23 mouse cellular contexts compared by ENCODE assay signal in genomic region chr1:166923713-166923975, GRCm38 (mm10).
A peak's percentile ranks its signal among the peaks of the same experiment; 100 is the strongest.
DNase-seq lines count a peak whose midpoint lies in the region; ATAC-seq and TF ChIP-seq lines count a peak whose summit lies in the region.
"Had no signal": no experiment of that assay in that cellular context is flagged by ENCODE, and none has a peak within 500 bp of the region (broad histone marks: within the 10 kb centered on the region; RNA-seq: fewer than 3 reads in every experiment).

No protein-coding gene starts in this region.

- H3K36me3 ChIP-seq in hindbrain, embryonic 14.5 days (replicated peaks; ENCODE audit: control insufficient read depth, insufficient read depth), result no peaks in the 10 kb centered on the region
- no peaks in the 10 kb centered on the region for H3K36me3 ChIP-seq in hindbrain, embryonic 10.5 days
- no peaks in the 10 kb centered on the region for H3K36me3 ChIP-seq in midbrain, embryonic 15.5 days (replicated peaks)
- no peaks in the 10 kb centered on the region for H3K36me3 ChIP-seq in midbrain, postnatal 0 days (ENCODE audit: insufficient read depth, low read length)
- no peaks in the 10 kb centered on the region for H3K36me3 ChIP-seq in neural tube, embryonic 13.5 days
- H3K36me3 ChIP-seq: embryonic facial prominence, embryonic 15.5 days; forebrain, embryonic 10.5 days; heart, embryonic 15.5 days; intestine, embryonic 15.5 days had no signal

- WGBS in hindbrain, embryonic 14.5 days, result 37% methylated on average over 3 of the region's 3 CpGs
- WGBS in hindbrain, embryonic 10.5 days, result 79% methylated on average over 3 of the region's 3 CpGs
- WGBS in midbrain, embryonic 15.5 days, result 51% methylated on average over 3 of the region's 3 CpGs
- 37% methylated on average over 3 of the region's 3 CpGs for WGBS in midbrain, postnatal 0 days
- 33% methylated on average over 3 of the region's 3 CpGs for WGBS in neural tube, embryonic 13.5 days

- H3K27me3 ChIP-seq in hindbrain, embryonic 14.5 days (ENCODE audit: control insufficient read depth, insufficient read depth, low read length), result no peaks in the 10 kb centered on the region
- H3K27me3 ChIP-seq in hindbrain, embryonic 10.5 days (ENCODE audit: insufficient read depth, poor library complexity, severe bottlenecking), result no peaks in the 10 kb centered on the region
- no peaks in the 10 kb centered on the region for H3K27me3 ChIP-seq in midbrain, embryonic 15.5 days (replicated peaks)
- H3K27me3 ChIP-seq in midbrain, postnatal 0 days (ENCODE audit: insufficient read depth, low read length), result no peaks in the 10 kb centered on the region
- H3K27me3 ChIP-seq in neural tube, embryonic 13.5 days, result no peaks in the 10 kb centered on the region
- H3K27me3 ChIP-seq: embryonic facial prominence, embryonic 15.5 days; heart, embryonic 15.5 days; intestine, embryonic 15.5 days had no signal

- intact Hi-C loops in gastrocnemius, postnatal 36 days (cut with DNase I), result no loop called here

- H3K9me3 ChIP-seq in hindbrain, embryonic 14.5 days (ENCODE audit: control insufficient read depth, low read length), result no peaks in the 10 kb centered on the region
- H3K9me3 ChIP-seq in hindbrain, embryonic 10.5 days, result no peaks in the 10 kb centered on the region
- H3K9me3 ChIP-seq in midbrain, embryonic 15.5 days, result no peaks in the 10 kb centered on the region
- no peaks in the 10 kb centered on the region for H3K9me3 ChIP-seq in midbrain, postnatal 0 days (ENCODE audit: low read length)
- H3K9me3 ChIP-seq in neural tube, embryonic 13.5 days, result no peaks in the 10 kb centered on the region
- H3K9me3 ChIP-seq: embryonic facial prominence, embryonic 15.5 days; forebrain, embryonic 10.5 days; heart, embryonic 15.5 days; intestine, embryonic 15.5 days had no signal

- H3K9ac ChIP-seq in hindbrain, embryonic 14.5 days, result no peak overlapping the region
- H3K9ac ChIP-seq in midbrain, embryonic 15.5 days, result no peak overlapping the region
- H3K9ac ChIP-seq in midbrain, postnatal 0 days (replicated peaks; ENCODE audit: low read length, poor library complexity, severe bottlenecking), result no peak overlapping the region
- no peak overlapping the region for H3K9ac ChIP-seq in neural tube, embryonic 13.5 days
- H3K9ac ChIP-seq: embryonic facial prominence, embryonic 15.5 days; heart, embryonic 15.5 days; intestine, embryonic 15.5 days had no signal

- H3K27ac ChIP-seq in hindbrain, embryonic 14.5 days, result peak overlapping the region; percentile 72; the same call in 1 of the 2 replicates
- no peak overlapping the region for H3K27ac ChIP-seq in hindbrain, embryonic 10.5 days
- H3K27ac ChIP-seq in midbrain, embryonic 15.5 days, result peak overlapping the region; percentile 15; the same call in 1 of the 2 replicates
- H3K27ac ChIP-seq in midbrain, postnatal 0 days (ENCODE audit: low read depth, low read length), result no peak overlapping the region
- H3K27ac ChIP-seq in neural tube, embryonic 13.5 days (replicated peaks), result peak overlapping the region; percentile 82
- H3K27ac ChIP-seq: embryonic facial prominence, embryonic 15.5 days; forebrain, embryonic 10.5 days; gastrocnemius, adult 2 months; heart, embryonic 15.5 days; intestine, embryonic 15.5 days had no signal

- TF ChIP-seq CTCF in midbrain, postnatal 0 days (IDR thresholded peaks at IDR 0.05), result no peak

- H3K4me2 ChIP-seq in hindbrain, embryonic 14.5 days (replicated peaks), result peak overlapping the region; percentile 41
- peak overlapping the region; percentile 26; the same call in 1 of the 2 replicates for H3K4me2 ChIP-seq in midbrain, embryonic 15.5 days
- H3K4me2 ChIP-seq in midbrain, postnatal 0 days (ENCODE audit: low read depth, low read length, poor library complexity, severe bottlenecking), result no peak overlapping the region
- H3K4me2 ChIP-seq in neural tube, embryonic 13.5 days, result peak overlapping the region; percentile 44
- H3K4me2 ChIP-seq: embryonic facial prominence, embryonic 15.5 days; heart, embryonic 11.5 days; heart, embryonic 15.5 days; intestine, embryonic 15.5 days had no signal

- H3K4me3 ChIP-seq in hindbrain, embryonic 14.5 days (replicated peaks; ENCODE audit: low read length), result no peak overlapping the region
- H3K4me3 ChIP-seq in hindbrain, embryonic 10.5 days, result no peak overlapping the region
- no peak overlapping the region for H3K4me3 ChIP-seq in midbrain, embryonic 15.5 days
- no peak overlapping the region for H3K4me3 ChIP-seq in midbrain, postnatal 0 days (ENCODE audit: low read depth, low read length)
- H3K4me3 ChIP-seq in neural tube, embryonic 13.5 days, result no peak overlapping the region
- H3K4me3 ChIP-seq: embryonic facial prominence, embryonic 15.5 days; erythroblast, embryonic 14.5 days; forebrain, embryonic 10.5 days; heart, embryonic 15.5 days; intestine, embryonic 15.5 days had no signal

- H3K4me1 ChIP-seq in hindbrain, embryonic 14.5 days (replicated peaks; ENCODE audit: control insufficient read depth, insufficient read depth, low read length), result peaks cover 13% of the 10 kb centered on the region
- peaks cover 16% of the 10 kb centered on the region for H3K4me1 ChIP-seq in hindbrain, embryonic 10.5 days (replicated peaks)
- peaks cover 18% of the 10 kb centered on the region for H3K4me1 ChIP-seq in midbrain, embryonic 15.5 days
- H3K4me1 ChIP-seq in midbrain, postnatal 0 days (ENCODE audit: insufficient read depth, low read length), result peaks cover 4% of the 10 kb centered on the region; the same call in 1 of the 2 replicates
- H3K4me1 ChIP-seq in neural tube, embryonic 13.5 days (replicated peaks), result peaks cover 32% of the 10 kb centered on the region
- H3K4me1 ChIP-seq: embryonic facial prominence, embryonic 15.5 days; heart, embryonic 15.5 days; intestine, embryonic 15.5 days had no signal

- no peak for DNase-seq in hindbrain, embryonic 14.5 days (ENCODE audit: low spot score)
- DNase-seq in hindbrain, embryonic 10.5 days (ENCODE audit: low spot score), result no peak
- DNase-seq in midbrain, postnatal 0 days (ENCODE audit: low spot score), result no peak
- DNase-seq in Muller cell, postnatal 12 days (ENCODE audit: inconsistent ontology term), result peak; percentile 85
- no peak for DNase-seq in gastrocnemius, postnatal 36 days
- DNase-seq: adrenal gland, postnatal 10 days; cerebellum, adult 11 months; cerebellum, adult 8-10 months; cerebellum, postnatal 14 days; embryo, embryonic 11 days; gastrocnemius, adult 2 months; gastrocnemius, postnatal 25 days; heart, adult 18-20 months; heart, postnatal 14 days had no signal

- no peak for ATAC-seq in hindbrain, embryonic 14.5 days (ENCODE audit: low FRiP score)
- ATAC-seq in midbrain, embryonic 15.5 days (replicated peaks), result no peak
- no peak for ATAC-seq in midbrain, postnatal 0 days (ENCODE audit: low FRiP score)
- ATAC-seq in neural tube, embryonic 13.5 days (ENCODE audit: low read depth), result 0 out of 2 replicates have a peak, but pooled peaks have one; percentile 44
- ATAC-seq: forebrain, embryonic 14.5 days; intestine, embryonic 15.5 days had no signal

Comparison
In these comparisons a context has a peak if more than half of its experiments do, and no peak if none do; other contexts are left out.
1. H3K27ac ChIP-seq: peak in hindbrain, embryonic 14.5 days (single experiment), midbrain, embryonic 15.5 days (single experiment) and neural tube, embryonic 13.5 days (single experiment); none in hindbrain, embryonic 10.5 days (single experiment) and midbrain, postnatal 0 days (single experiment).